In the genomic region with DNA sequence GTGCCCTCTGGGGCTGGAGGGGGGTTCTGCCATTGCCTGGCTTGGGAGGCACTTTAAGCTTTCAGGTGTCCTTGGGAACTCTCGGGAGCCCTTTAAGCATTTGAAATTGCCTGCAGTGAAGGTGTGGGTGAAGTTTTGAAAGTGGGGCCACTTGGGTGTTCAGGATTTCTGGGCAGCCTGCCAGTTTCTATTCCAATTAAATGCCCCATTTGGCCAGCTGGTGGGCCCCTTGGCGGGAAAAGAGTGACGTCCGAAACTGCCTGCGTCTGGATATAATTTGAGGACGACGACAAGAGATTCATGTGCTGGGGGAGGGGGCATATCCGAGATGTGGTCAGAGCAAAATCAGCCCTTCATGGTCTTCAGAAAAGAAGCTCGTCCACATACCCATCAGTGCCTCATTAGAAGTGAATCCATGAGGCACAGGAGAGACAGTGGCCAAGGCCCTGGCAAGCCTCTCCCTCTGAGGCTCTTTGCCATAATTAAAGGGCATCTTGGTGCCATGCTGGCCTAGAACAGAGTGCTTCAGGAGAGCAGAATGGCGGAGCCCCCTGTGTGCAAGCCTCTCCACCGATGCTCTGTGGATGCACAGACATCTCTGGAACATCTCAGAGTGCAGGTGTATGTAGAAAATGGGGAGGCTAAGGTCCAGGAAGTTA, we compare ENCODE assay signal across 13 mouse cellular contexts. TPM values are rescaled to one million over a fixed set of nuclear protein-coding genes. Genes with fewer than 3 reads are reported as not detected.
DNase-seq lines count a peak whose midpoint lies in the region; ATAC-seq and TF ChIP-seq lines count a peak whose summit lies in the region.
"Had no signal": no experiment of that assay in that cellular context is flagged by ENCODE, and none has a peak within 500 bp of the region (broad histone marks: within the 10 kb centered on the region; RNA-seq: fewer than 3 reads in every experiment).

No protein-coding gene starts in this region.

- H3K4me3 ChIP-seq in heart, postnatal 0 days (ENCODE audit: low read depth, low read length): no peak overlapping the region
- no peak overlapping the region for H3K4me3 ChIP-seq in midbrain, embryonic 14.5 days (replicated peaks; ENCODE audit: low read depth, low read length)
- no peak overlapping the region for H3K4me3 ChIP-seq in midbrain, embryonic 15.5 days
- no peak overlapping the region for H3K4me3 ChIP-seq in forebrain, embryonic 11.5 days (ENCODE audit: low read depth, low read length)
- H3K4me3 ChIP-seq in limb, embryonic 15.5 days: no peak overlapping the region
- H3K4me3 ChIP-seq: heart, embryonic 13.5 days; kidney, embryonic 15.5 days; midbrain, embryonic 12.5 days had no signal

- no peaks in the 10 kb centered on the region; the same call in 1 of the 2 replicates for H3K4me1 ChIP-seq in heart, postnatal 0 days (ENCODE audit: control insufficient read depth, insufficient read depth)
- H3K4me1 ChIP-seq in midbrain, embryonic 14.5 days (ENCODE audit: control insufficient read depth, insufficient read depth, low read length): peaks cover 8% of the 10 kb centered on the region
- H3K4me1 ChIP-seq in midbrain, embryonic 15.5 days: peaks cover 9% of the 10 kb centered on the region; the same call in 1 of the 2 replicates
- H3K4me1 ChIP-seq in forebrain, embryonic 11.5 days (replicated peaks; ENCODE audit: control insufficient read depth, insufficient read depth, low read length): peaks cover 14% of the 10 kb centered on the region
- H3K4me1 ChIP-seq in limb, embryonic 15.5 days: peaks cover 43% of the 10 kb centered on the region

- 54% methylated on average over 11 of the region's 11 CpGs for WGBS in heart, postnatal 0 days
- 64% methylated on average over 11 of the region's 11 CpGs for WGBS in midbrain, embryonic 14.5 days
- WGBS in midbrain, embryonic 15.5 days: 48% methylated on average over 11 of the region's 11 CpGs
- 59% methylated on average over 11 of the region's 11 CpGs for WGBS in forebrain, embryonic 11.5 days
- WGBS in limb, embryonic 15.5 days: 27% methylated on average over 11 of the region's 11 CpGs

- no peak overlapping the region for H3K27ac ChIP-seq in heart, postnatal 0 days (ENCODE audit: low read depth)
- no peak overlapping the region for H3K27ac ChIP-seq in midbrain, embryonic 14.5 days (replicated peaks; ENCODE audit: low read depth, low read length)
- no peak overlapping the region for H3K27ac ChIP-seq in midbrain, embryonic 15.5 days
- no peak overlapping the region for H3K27ac ChIP-seq in forebrain, embryonic 11.5 days (ENCODE audit: low read depth, low read length)
- H3K27ac ChIP-seq in limb, embryonic 15.5 days: peak overlapping the region; percentile 81
- H3K27ac ChIP-seq: heart, embryonic 13.5 days; kidney, embryonic 15.5 days; midbrain, embryonic 12.5 days had no signal

- H3K9ac ChIP-seq in heart, postnatal 0 days (replicated peaks; ENCODE audit: low read depth, low read length): no peak overlapping the region
- no peak overlapping the region for H3K9ac ChIP-seq in midbrain, embryonic 14.5 days (replicated peaks; ENCODE audit: low read length)
- no peak overlapping the region for H3K9ac ChIP-seq in midbrain, embryonic 15.5 days
- H3K9ac ChIP-seq in forebrain, embryonic 11.5 days (ENCODE audit: low read length): no peak overlapping the region
- no peak overlapping the region for H3K9ac ChIP-seq in limb, embryonic 15.5 days
- H3K9ac ChIP-seq: heart, embryonic 13.5 days; kidney, embryonic 15.5 days; midbrain, embryonic 12.5 days had no signal

- TF ChIP-seq EP300 in heart, postnatal 0 days (IDR thresholded peaks at IDR 0.05; ENCODE audit: low read depth): no peak

- no peak overlapping the region for H3K4me2 ChIP-seq in heart, postnatal 0 days (ENCODE audit: low read depth, low read length)
- H3K4me2 ChIP-seq in midbrain, embryonic 14.5 days (ENCODE audit: low read length): no peak overlapping the region
- H3K4me2 ChIP-seq in midbrain, embryonic 15.5 days: no peak overlapping the region
- 0 out of 2 replicates have a peak overlapping the region, but pooled peaks have one; percentile 2 for H3K4me2 ChIP-seq in forebrain, embryonic 11.5 days (ENCODE audit: low read depth, low read length, severe bottlenecking)
- H3K4me2 ChIP-seq in limb, embryonic 15.5 days: no peak overlapping the region
- H3K4me2 ChIP-seq: heart, embryonic 13.5 days; kidney, embryonic 15.5 days; midbrain, embryonic 12.5 days had no signal

- H3K36me3 ChIP-seq in heart, postnatal 0 days (replicated peaks; ENCODE audit: control insufficient read depth, insufficient read depth, low read length): no peaks in the 10 kb centered on the region
- H3K36me3 ChIP-seq in midbrain, embryonic 14.5 days (ENCODE audit: control insufficient read depth, insufficient read depth, low read length): no peaks in the 10 kb centered on the region
- no peaks in the 10 kb centered on the region for H3K36me3 ChIP-seq in midbrain, embryonic 15.5 days (replicated peaks)
- no peaks in the 10 kb centered on the region for H3K36me3 ChIP-seq in forebrain, embryonic 11.5 days (ENCODE audit: control insufficient read depth, insufficient read depth, low read length)
- no peaks in the 10 kb centered on the region for H3K36me3 ChIP-seq in limb, embryonic 15.5 days
- H3K36me3 ChIP-seq: heart, embryonic 13.5 days; kidney, embryonic 15.5 days; midbrain, embryonic 12.5 days had no signal

- no peaks in the 10 kb centered on the region for H3K27me3 ChIP-seq in heart, postnatal 0 days (ENCODE audit: control insufficient read depth, insufficient read depth, low read length)
- H3K27me3 ChIP-seq in midbrain, embryonic 14.5 days (ENCODE audit: control insufficient read depth, insufficient read depth, low read length): no peaks in the 10 kb centered on the region
- no peaks in the 10 kb centered on the region for H3K27me3 ChIP-seq in midbrain, embryonic 15.5 days (replicated peaks)
- no peaks in the 10 kb centered on the region for H3K27me3 ChIP-seq in forebrain, embryonic 11.5 days (ENCODE audit: control insufficient read depth, insufficient read depth, low read length)
- H3K27me3 ChIP-seq in limb, embryonic 15.5 days: no peaks in the 10 kb centered on the region
- H3K27me3 ChIP-seq: heart, embryonic 13.5 days; kidney, embryonic 15.5 days had no signal

- DNase-seq in heart, postnatal 0 days (ENCODE audit: low spot score): no peak
- DNase-seq in heart, postnatal 14 days: no peak
- peak; percentile 51 for DNase-seq in midbrain, embryonic 14.5 days
- DNase-seq in forebrain, embryonic 11.5 days (ENCODE audit: low spot score): no peak
- DNase-seq in urinary bladder, postnatal 10 days (ENCODE audit: low spot score): no peak
- no peak for DNase-seq in thymus, postnatal 25 days

- peak; percentile 2; the same call in 1 of the 2 replicates for ATAC-seq in heart, postnatal 0 days (ENCODE audit: insufficient read depth, low read depth)
- no peak for ATAC-seq in midbrain, embryonic 14.5 days (ENCODE audit: low FRiP score, low TSS enrichment)
- ATAC-seq in midbrain, embryonic 15.5 days (replicated peaks): no peak
- ATAC-seq in forebrain, embryonic 11.5 days (replicated peaks; ENCODE audit: low FRiP score): no peak
- no peak for ATAC-seq in limb, embryonic 15.5 days (ENCODE audit: insufficient number of reproducible peaks, low FRiP score, low TSS enrichment, low read depth)

- no peaks in the 10 kb centered on the region for H3K9me3 ChIP-seq in heart, postnatal 0 days (replicated peaks; ENCODE audit: control insufficient read depth, low read length)
- H3K9me3 ChIP-seq in midbrain, embryonic 14.5 days (ENCODE audit: control insufficient read depth, low read length): no peaks in the 10 kb centered on the region
- no peaks in the 10 kb centered on the region for H3K9me3 ChIP-seq in midbrain, embryonic 15.5 days
- H3K9me3 ChIP-seq in forebrain, embryonic 11.5 days (ENCODE audit: control insufficient read depth, low read length): no peaks in the 10 kb centered on the region
- no peaks in the 10 kb centered on the region for H3K9me3 ChIP-seq in limb, embryonic 15.5 days
- H3K9me3 ChIP-seq: heart, embryonic 13.5 days; kidney, embryonic 15.5 days; midbrain, embryonic 12.5 days had no signal

- intact Hi-C loops in heart, postnatal 14 days (cut with DNase I): no loop called here

- TF ChIP-seq CTCF in heart, postnatal 0 days (IDR thresholded peaks at IDR 0.05; ENCODE audit: low read depth): no peak

RNA-seq across cellular contexts. Expression of gene 1810010D01Rik, which starts 26.4 kb away (rescaled TPM):
- 7.1 TPM in 1 of 2 replicates, not detected in the other for total RNA-seq in heart, postnatal 0 days (2014; rRNA removed; ENCODE audit: low replicate concordance)
- polyA plus RNA-seq in heart, postnatal 0 days (2015; fragmentation: Nextera tagmentation; extraction: Ambion mirVana): not detected in 2 replicates
- under 1 TPM in 1 of 2 experiments, not detected in 1; 0.43 TPM for total RNA-seq in heart, postnatal 14 days (2021)
- polyA plus RNA-seq in midbrain, embryonic 14.5 days (2014; fragmentation: Nextera tagmentation; extraction: Ambion mirVana): 0.33 TPM in 1 of 2 replicates, not detected in the other
- polyA plus RNA-seq in midbrain, embryonic 15.5 days (2015; fragmentation: Nextera tagmentation; extraction: Ambion mirVana): not detected in 2 replicates
- polyA plus RNA-seq in forebrain, embryonic 11.5 days (2014; fragmentation: Nextera tagmentation; extraction: Ambion mirVana): 0.21 TPM in 1 of 2 replicates, not detected in the other
- polyA plus RNA-seq in limb, embryonic 15.5 days (2015; fragmentation: Nextera tagmentation; extraction: Ambion mirVana): 0.48 and 0.82 TPM in 2 replicates
- total RNA-seq: CH12.LX; left cerebral cortex, postnatal 25 days had no signal
